Mouse (Mus musculus): ENCODE results near the gene Rbbp8nl. TPM values are rescaled to one million over a fixed set of nuclear protein-coding genes. Genes with fewer than 3 reads are reported as not detected.

Gene Rbbp8nl
- polyA plus RNA-seq, 1 experiment, result not detected

- no peak overlapping the region for H3K4me3 ChIP-seq (replicated peaks; ENCODE audit: insufficient read depth, low read depth, low read length)
- 82% methylated on average over 3 of the region's 3 CpGs for WGBS
- TF ChIP-seq CTCF (IDR thresholded peaks at IDR 0.05; ENCODE audit: borderline replicate concordance, insufficient read depth, low read depth, low read length) (no peak), POLR2A (IDR thresholded peaks at IDR 0.05; ENCODE audit: borderline replicate concordance, insufficient read depth, low read length) (no peak)
- H3K4me1 ChIP-seq (ENCODE audit: control insufficient read depth, insufficient read depth, low read length), result no peaks in the 10 kb centered on the region
- H3K27ac ChIP-seq (ENCODE audit: insufficient read depth, low read length), result no peak overlapping the region
- DNase-seq, result no peak
- H3K27me3 ChIP-seq (ENCODE audit: control insufficient read depth, insufficient read depth, low read length), result no peaks in the 10 kb centered on the region; the same call in 1 of the 2 replicates
Observed at GRCm38 (mm10) chr2:180229129-180229528, 60.5 kb downstream of the Rbbp8nl start.

- TF ChIP-seq POLR2A (IDR thresholded peaks at IDR 0.05; ENCODE audit: borderline replicate concordance, insufficient read depth, low read length) (no peak), CTCF (IDR thresholded peaks at IDR 0.05; ENCODE audit: borderline replicate concordance, insufficient read depth, low read depth, low read length) (no peak)
- DNase-seq, result no peak
- no peaks in the 10 kb centered on the region for H3K4me1 ChIP-seq (ENCODE audit: control insufficient read depth, insufficient read depth, low read length)
- H3K27me3 ChIP-seq (ENCODE audit: control insufficient read depth, insufficient read depth, low read length), result no peaks in the 10 kb centered on the region; the same call in 1 of the 2 replicates
- WGBS, result 62% methylated on average over 7 of the region's 7 CpGs
- H3K4me3 ChIP-seq (replicated peaks; ENCODE audit: insufficient read depth, low read depth, low read length), result no peak overlapping the region
- no peak overlapping the region for H3K27ac ChIP-seq (ENCODE audit: insufficient read depth, low read length)
Observed at GRCm38 (mm10) chr2:180228592-180228991, 61.1 kb downstream of the Rbbp8nl start.

- 47% methylated on average over 6 of the region's 6 CpGs for WGBS
- no peaks in the 10 kb centered on the region for H3K4me1 ChIP-seq (ENCODE audit: control insufficient read depth, insufficient read depth, low read length)
- H3K4me3 ChIP-seq (replicated peaks; ENCODE audit: insufficient read depth, low read depth, low read length), result no peak overlapping the region
- no peak for DNase-seq
- no peaks in the 10 kb centered on the region; the same call in 1 of the 2 replicates for H3K27me3 ChIP-seq (ENCODE audit: control insufficient read depth, insufficient read depth, low read length)
- TF ChIP-seq POLR2A (IDR thresholded peaks at IDR 0.05; ENCODE audit: borderline replicate concordance, insufficient read depth, low read length) (no peak), CTCF (IDR thresholded peaks at IDR 0.05; ENCODE audit: borderline replicate concordance, insufficient read depth, low read depth, low read length) (no peak)
- no peak overlapping the region for H3K27ac ChIP-seq (ENCODE audit: insufficient read depth, low read length)
Observed at GRCm38 (mm10) chr2:180228060-180228458, 61.6 kb downstream of the Rbbp8nl start.

Other genes starting within 250 kb of the Rbbp8nl start
- 248 and 254 TPM in 2 replicates for gene Psma7, start 247.4 kb downstream of the Rbbp8nl start, polyA plus RNA-seq (2012; rRNA removed)
- gene Ss18l1, start 247.4 kb downstream of the Rbbp8nl start, polyA plus RNA-seq (2012; rRNA removed), result 27.0 and 28.1 TPM in 2 replicates
- gene Mtg2, start 219.3 kb downstream of the Rbbp8nl start, polyA plus RNA-seq (2012; rRNA removed), result 28.5 and 28.7 TPM in 2 replicates
- gene Hrh3, start 185.4 kb downstream of the Rbbp8nl start, polyA plus RNA-seq (2012; rRNA removed), result 21.1 and 25.4 TPM in 2 replicates
- 64.3 and 69.6 TPM in 2 replicates for gene Osbpl2, start 170.6 kb downstream of the Rbbp8nl start, polyA plus RNA-seq (2012; rRNA removed)
- gene Adrm1, start 118.4 kb downstream of the Rbbp8nl start, polyA plus RNA-seq (2012; rRNA removed), result 111 and 114 TPM in 2 replicates
- gene Lama5, start 64.0 kb downstream of the Rbbp8nl start, polyA plus RNA-seq (2012; rRNA removed), result 6.4 and 7.0 TPM in 2 replicates
- 1,729 and 1,776 TPM in 2 replicates for gene Rps21, start 32.5 kb downstream of the Rbbp8nl start, polyA plus RNA-seq (2012; rRNA removed)
- 46.3 and 51.7 TPM in 2 replicates for gene Cables2, start 16.4 kb downstream of the Rbbp8nl start, polyA plus RNA-seq (2012; rRNA removed)
- gene Gata5, start 44.8 kb upstream of the Rbbp8nl start, polyA plus RNA-seq (2012; rRNA removed), result not detected in 2 replicates
- 18.6 and 25.3 TPM in 2 replicates for gene Slco4a1, start 166.4 kb upstream of the Rbbp8nl start, polyA plus RNA-seq (2012; rRNA removed)
- 0.79 and 1.3 TPM in 2 replicates for gene Ntsr1, start 210.1 kb upstream of the Rbbp8nl start, polyA plus RNA-seq (2012; rRNA removed)